Mouse (Mus musculus): ENCODE results near the gene Nol10.
"Not testable (repeated sequence)": the region's sequence is repeated elsewhere in the genome, so short reads cannot be mapped to it uniquely, and the experiment has no call there.

The Nol10 gene

GRCm38 (mm10) chr12:17411797-17412526 lies 63.7 kb downstream of the Nol10 start:
- no peak for DNase-seq

- no peak for DNase-seq
Observed at GRCm38 (mm10) chr12:17414734-17415133, 66.5 kb downstream of the Nol10 start.

GRCm38 (mm10) chr12:17420168-17420810 lies 72.0 kb downstream of the Nol10 start:
- DNase-seq: no peak

- DNase-seq: no peak
Observed at GRCm38 (mm10) chr12:17425254-17426169, 77.3 kb downstream of the Nol10 start.

- no peak for DNase-seq
Observed at GRCm38 (mm10) chr12:17426735-17427134, 78.5 kb downstream of the Nol10 start.

GRCm38 (mm10) chr12:17430578-17430977 lies 82.3 kb downstream of the Nol10 start:
- DNase-seq: no peak

- no peak for DNase-seq
Observed at GRCm38 (mm10) chr12:17431166-17431565, 82.9 kb downstream of the Nol10 start.

GRCm38 (mm10) chr12:17431812-17432332 lies 83.6 kb downstream of the Nol10 start:
- DNase-seq: no peak

GRCm38 (mm10) chr12:17433712-17434111 lies 85.5 kb downstream of the Nol10 start:
- DNase-seq: no peak

- no peak for DNase-seq
Observed at GRCm38 (mm10) chr12:17436471-17436870, 88.2 kb downstream of the Nol10 start.

- DNase-seq: no peak
Observed at GRCm38 (mm10) chr12:17440251-17440651, 92.0 kb downstream of the Nol10 start.

- DNase-seq: no peak
Observed at GRCm38 (mm10) chr12:17441495-17441894, 93.2 kb downstream of the Nol10 start.

GRCm38 (mm10) chr12:17444406-17444805 lies 96.1 kb downstream of the Nol10 start:
- DNase-seq: no peak

GRCm38 (mm10) chr12:17445251-17445650 lies 97.0 kb downstream of the Nol10 start:
- DNase-seq: no peak

- DNase-seq: no peak
Observed at GRCm38 (mm10) chr12:17448781-17449180, 100.5 kb downstream of the Nol10 start.

- DNase-seq: no peak
Observed at GRCm38 (mm10) chr12:17449661-17450091, 101.4 kb downstream of the Nol10 start.

GRCm38 (mm10) chr12:17450503-17450902 lies 102.2 kb downstream of the Nol10 start:
- DNase-seq: no peak

GRCm38 (mm10) chr12:17450908-17451307 lies 102.7 kb downstream of the Nol10 start:
- DNase-seq: no peak

- DNase-seq: no peak
Observed at GRCm38 (mm10) chr12:17452273-17452672, 104.0 kb downstream of the Nol10 start.

GRCm38 (mm10) chr12:17453918-17454317 lies 105.7 kb downstream of the Nol10 start:
- no peak for DNase-seq

- DNase-seq: no peak
Observed at GRCm38 (mm10) chr12:17455096-17455495, 106.8 kb downstream of the Nol10 start.

GRCm38 (mm10) chr12:17459223-17459622 lies 111.0 kb downstream of the Nol10 start:
- not testable (repeated sequence) for DNase-seq

- DNase-seq: no peak
Observed at GRCm38 (mm10) chr12:17463706-17464105, 115.4 kb downstream of the Nol10 start.

Measured in thymus, adult 18-20 months (tissue).